Mouse (Mus musculus): ENCODE measurements around the gene Zfp459.

DNA sequence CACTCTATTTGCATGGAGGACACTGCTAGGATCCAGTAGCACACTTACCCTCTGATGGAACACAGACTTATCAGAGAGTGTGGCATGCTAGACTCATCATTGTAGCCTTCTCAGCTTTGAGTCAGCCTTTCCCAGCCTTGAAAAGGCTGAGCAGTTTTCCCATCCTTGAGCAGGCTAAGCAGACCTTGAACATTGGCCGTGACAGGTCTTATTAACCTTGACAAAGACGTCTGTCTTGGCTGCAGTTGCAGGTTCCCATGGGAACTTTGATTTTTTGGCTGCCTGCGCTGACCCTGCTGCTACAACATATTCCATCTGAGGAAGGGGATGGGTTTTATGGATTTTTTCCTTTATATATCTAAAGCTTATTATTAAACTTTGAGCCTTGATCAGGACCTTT, 6.9 kb upstream of the Zfp459 start:
- TF ChIP-seq CTCF (conservative IDR thresholded peaks at IDR 0.05; ENCODE audit: insufficient read depth, insufficient read length, low read depth, low read length), result no peak
- no peak for TF ChIP-seq POLR2A (IDR thresholded peaks at IDR 0.05; ENCODE audit: low read depth, low read length)
